Mouse (Mus musculus) cerebellum, postnatal 4 days (tissue): ENCODE data around the gene Map2.

Source experiments
- DNase-seq, 2 experiments: peaks; one replicate each; pipeline ENCODE4 v3.0.0; 2022; ENCODE audit warnings: low spot score in 2 of 2, mixed read lengths in 1 of 2

Gene Map2

DNA sequence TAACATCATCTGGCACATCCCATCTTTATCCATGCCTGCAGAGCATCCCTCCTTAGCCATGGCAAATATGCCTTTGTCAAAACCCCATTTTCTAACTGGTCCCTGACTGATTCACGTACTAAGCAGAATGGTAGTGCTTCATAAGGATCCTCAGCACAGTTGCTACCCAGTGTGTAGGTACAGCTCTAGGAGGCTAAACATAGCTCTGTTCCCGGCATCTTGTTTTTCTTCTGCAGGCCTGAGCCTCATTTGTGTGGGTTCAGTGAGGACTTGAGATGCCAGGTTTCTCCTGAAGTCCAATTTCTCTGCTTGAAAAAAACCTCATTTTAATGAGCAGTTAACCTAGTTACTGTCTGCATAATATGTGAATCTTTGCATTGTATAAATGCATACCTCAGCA is 30.4 kb downstream of the Map2 start:
- DNase-seq: no peak

GRCm38 (mm10) chr1:66206904-66207303 is 31.8 kb downstream of the Map2 start:
- no peak for DNase-seq

DNA sequence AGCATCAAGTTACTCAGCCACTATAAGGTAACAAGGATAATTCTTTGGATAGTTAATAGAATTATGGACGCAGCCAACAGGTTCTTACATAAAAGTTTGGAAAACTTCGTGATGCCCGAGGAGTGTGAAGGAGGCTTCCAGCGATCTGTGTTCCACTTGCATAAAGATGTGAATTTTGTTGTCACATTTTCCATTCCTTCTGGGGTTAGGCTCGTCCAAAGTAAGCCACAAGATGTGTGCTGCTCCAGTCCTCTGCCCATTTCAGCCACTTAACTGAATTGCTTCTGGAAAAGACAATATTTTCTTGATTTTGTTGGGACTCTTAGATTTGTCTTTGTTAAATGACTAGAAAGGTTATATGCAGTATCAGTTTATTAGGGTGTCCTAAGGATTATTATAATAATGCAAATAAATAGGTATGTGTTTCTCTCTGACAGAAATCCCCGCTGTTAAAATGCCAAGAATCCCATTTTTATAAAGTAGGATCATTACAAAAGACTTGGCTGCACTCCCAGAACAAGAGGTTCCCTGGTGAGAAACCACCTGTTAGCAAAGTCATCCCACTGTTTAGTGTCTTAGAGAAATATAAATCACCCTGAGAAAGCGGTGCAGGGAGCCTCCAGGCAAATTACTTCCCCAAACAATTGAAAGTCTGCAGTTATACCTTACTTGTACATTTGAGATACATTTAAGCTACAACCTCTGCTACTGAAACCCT is 36.2 kb downstream of the Map2 start:
- peak in 1 of 2 experiments; percentile 48 for DNase-seq

GRCm38 (mm10) chr1:66221497-66221896 is 46.4 kb downstream of the Map2 start:
- peak in 1 of 2 experiments; percentile 22 for DNase-seq

- no peak for DNase-seq
These were observed 48.3 kb downstream of the Map2 start for GRCm38 (mm10) chr1:66223331-66223730.

GRCm38 (mm10) chr1:66226372-66227368 is 51.6 kb downstream of the Map2 start:
- peak; percentile 33 to 78 for DNase-seq

DNA sequence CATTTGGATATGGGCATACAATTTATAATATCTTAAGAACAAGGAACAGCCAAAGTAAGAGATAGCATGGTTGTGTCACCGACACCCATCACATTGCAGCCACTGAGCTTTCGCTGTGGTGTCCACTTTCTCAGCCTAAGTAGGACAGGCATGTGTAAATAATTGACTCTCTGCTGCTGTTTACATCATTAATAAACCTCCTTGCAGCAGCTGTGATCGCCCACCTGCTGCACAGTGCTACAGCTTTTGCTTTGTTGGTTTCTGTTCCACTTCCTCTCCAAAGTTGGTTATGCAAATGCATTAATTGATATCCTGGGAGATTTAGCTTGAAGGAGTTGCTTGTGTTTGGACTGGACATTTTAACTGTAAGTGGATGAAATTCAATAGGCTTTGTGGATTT is 53.1 kb downstream of the Map2 start:
- DNase-seq: no peak

GRCm38 (mm10) chr1:66230345-66230744 is 55.3 kb downstream of the Map2 start:
- no peak for DNase-seq

- no peak for DNase-seq
These were observed 56.9 kb downstream of the Map2 start for GRCm38 (mm10) chr1:66231963-66232362.

DNA sequence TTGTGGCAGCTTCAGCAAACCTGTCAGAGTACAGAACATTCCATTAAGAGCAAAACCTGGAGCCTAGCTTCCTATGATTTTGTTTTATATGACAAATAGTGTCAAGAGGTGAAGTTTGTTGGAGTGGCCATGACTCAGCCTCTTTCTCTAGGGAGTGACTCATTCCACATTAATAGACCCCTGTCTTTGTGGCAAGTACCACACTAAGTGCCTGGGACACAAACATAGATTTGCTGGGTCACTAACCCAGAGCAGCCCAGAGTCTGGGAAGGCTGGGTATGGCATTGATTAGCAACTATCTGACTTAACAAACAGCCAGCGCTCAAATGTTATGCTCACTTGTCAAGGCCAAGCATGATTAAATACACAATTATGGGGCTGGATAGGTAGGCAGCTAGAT is 69.8 kb downstream of the Map2 start:
- no peak for DNase-seq

- DNase-seq: no peak
These were observed 76.7 kb downstream of the Map2 start for GRCm38 (mm10) chr1:66251649-66252332.

DNA sequence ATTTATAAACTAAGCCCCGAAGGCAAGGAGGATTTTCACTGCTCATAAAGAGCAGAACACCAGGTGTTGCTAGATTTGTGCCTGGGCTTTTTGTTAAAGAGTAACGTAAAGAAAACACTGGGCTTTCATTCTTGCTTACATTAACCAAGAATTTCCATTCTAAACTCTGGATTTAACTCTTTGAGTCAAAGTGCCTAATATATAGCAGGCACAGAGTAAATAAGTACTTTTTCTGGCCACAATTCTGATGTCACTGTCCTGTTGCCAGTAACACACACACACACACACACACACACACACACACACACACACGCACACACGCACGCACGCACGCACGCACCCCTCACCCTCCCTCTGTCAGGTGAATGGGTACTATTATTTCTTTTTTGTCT is 77.3 kb downstream of the Map2 start:
- DNase-seq: no peak

DNA sequence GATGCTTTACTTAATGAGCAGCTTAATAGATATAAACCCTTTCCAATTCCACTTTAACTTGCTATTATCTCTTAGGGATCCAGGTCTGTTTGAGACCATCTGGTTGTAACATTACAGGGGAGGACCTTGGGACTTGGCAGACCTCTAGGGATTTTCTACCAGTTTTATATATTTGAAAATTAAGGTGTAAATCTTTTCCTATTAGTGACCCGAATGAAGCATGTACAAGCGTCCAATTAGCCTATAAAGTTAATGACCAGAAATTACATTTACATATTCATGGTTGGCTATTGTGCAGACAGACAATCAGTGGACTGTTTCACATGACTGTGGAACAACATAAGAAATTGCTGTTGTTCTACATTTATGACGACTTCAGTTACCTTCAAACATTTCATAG is 88.1 kb downstream of the Map2 start:
- no peak for DNase-seq

DNA sequence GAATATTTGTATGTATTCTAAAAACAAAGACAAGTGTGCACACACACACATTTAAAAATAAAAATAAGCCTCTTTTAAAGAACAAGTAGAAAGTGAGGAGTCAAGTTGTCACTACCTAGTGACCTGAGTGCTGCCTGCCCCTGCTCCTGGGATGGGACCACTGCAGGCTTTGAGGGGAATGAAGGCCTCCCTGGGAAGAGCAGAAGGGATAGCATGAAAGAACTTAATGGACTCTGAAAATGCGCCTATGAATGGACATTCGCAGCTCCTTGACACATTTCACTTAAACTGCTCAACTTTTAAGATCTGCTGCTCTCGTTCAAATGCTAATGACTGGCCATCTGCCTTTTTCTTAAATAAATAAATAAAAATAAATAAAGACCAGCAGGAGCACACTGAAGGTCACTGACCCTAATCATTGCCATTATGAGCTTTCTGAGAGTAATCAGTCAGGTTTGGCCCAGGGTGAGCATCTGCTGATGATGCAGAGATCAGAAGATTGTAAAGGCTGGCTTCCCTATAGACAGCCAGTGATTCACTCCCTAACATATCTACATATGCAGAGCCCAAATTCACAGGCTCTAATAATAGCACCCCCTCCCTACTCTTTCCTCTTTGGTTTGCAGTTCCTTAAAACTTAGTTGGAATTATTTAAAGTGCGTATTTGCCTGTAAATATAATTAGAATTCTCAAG is 91.3 kb downstream of the Map2 start:
- no peak for DNase-seq

- DNase-seq: no peak
These were observed 102.6 kb downstream of the Map2 start for GRCm38 (mm10) chr1:66277663-66278062.

- DNase-seq: no peak
These were observed 104.3 kb downstream of the Map2 start for GRCm38 (mm10) chr1:66279222-66280009.

DNA sequence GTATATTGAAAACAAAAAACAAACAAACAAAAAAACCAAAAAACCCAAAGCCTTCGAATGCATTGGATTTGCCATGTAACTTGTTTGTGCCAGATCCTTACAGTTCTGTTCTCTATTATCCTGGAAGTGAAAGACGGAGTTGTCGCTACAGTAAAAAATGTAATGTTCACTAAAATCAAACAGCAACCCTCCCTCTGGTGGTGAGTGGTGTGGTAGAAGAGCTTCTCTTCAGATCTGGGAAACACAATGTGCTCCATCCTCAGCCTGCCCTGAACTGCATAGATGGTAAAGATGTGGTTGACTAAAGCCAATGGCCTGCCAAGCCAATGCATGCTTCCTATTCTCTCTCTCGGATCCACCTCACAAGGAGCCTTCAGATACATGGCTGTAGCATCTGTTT is 105.1 kb downstream of the Map2 start:
- DNase-seq: no peak

DNA sequence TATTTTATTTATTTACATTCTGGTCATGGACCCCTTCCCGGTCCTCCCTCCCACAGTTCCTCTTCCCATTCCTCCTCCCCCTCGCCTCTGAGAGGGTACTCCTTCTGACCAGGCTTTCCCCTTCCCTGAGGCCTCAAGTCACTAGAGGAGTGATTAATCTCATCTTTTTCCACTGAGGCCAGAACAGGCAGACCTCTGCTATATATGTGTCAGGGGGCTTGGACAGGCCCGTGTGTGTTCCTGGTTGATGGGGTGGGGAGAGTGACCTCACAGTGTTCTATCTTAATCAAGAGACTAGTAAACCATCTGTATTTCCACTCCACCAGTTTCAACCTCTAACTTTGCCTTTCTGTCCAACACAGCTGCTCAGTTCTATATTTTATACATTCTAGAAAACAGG is 107.4 kb downstream of the Map2 start:
- DNase-seq: no peak

DNA sequence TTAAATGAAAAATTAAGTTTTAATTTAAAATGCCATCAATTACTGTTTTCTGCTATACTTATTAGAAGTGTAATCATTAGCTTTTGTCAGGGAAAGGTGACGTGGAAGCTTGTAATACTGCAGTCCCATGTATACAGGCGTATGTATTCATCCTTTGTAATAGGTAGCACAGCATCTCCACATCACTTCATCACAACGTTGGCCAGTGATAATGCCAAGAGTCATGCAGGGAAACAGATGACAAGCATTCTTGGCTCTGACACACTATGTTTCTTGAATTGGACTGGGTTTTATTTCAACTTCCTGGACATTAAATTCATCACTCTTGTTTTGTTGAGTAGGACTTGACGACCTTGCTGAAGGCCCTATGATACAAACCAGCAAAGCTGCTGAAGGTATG is 113.9 kb downstream of the Map2 start:
- no peak for DNase-seq

DNA sequence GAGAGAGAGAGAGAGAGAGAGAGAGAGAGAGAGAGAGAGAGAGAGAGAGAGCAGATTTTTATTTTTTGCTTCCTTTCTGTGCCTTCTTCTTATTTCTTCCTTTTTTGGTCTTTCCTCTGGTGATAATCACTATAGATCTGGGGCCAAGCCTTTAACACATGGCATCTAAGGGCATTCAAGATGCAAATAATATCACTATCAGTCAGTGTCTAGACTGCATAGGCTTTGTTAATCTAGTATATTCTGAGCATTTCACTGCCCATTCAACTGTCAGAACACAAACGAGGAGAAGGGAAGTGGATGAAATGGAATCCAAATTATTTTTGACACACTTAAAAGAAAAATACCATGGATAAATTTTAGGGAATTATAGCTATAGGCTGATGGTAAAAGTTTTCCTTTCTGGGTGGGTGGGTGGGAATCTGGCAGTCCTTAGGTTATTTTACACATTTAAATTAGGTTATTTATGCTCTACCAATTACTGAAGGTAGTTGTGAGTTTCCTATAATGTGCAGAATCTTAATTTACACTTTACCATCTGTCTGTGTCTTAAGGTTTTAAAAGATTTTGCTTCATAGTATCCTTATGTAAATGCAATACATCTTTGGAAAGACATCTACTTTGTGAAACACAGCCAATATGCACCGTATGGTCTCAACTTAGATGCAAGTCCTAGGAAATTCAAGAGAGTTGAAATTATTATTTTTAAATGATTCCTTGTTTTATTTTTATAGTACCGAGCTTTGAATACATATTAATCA is 117.2 kb downstream of the Map2 start:
- no peak for DNase-seq
